Mouse (Mus musculus) MEL-GATA-1-ER (cell line): ENCODE measurements around the gene Pim3.

Experiments
- DNase-seq: peaks from one replicate; pipeline ENCODE4 v3.0.0-alpha.2; 2012; ENCODE audit warnings: low read depth; ENCODE audit errors: extremely low read depth

The Pim3 gene

GRCm38 (mm10) chr15:88858141-88858541 lies 3.8 kb upstream of the Pim3 start:
- DNase-seq, result no peak

GRCm38 (mm10) chr15:88858707-88859106 lies 3.3 kb upstream of the Pim3 start:
- no peak for DNase-seq

- DNase-seq, result no peak
These were observed 2.6 kb upstream of the Pim3 start for GRCm38 (mm10) chr15:88859206-88859970.

GRCm38 (mm10) chr15:88860781-88861180 lies 1.2 kb upstream of the Pim3 start:
- DNase-seq, result no peak

GRCm38 (mm10) chr15:88862881-88863694 lies 1.1 kb downstream of the Pim3 start:
- peak; percentile 11 for DNase-seq

GRCm38 (mm10) chr15:88863695-88864231 lies 1.8 kb downstream of the Pim3 start:
- DNase-seq, result peak; percentile 78

- DNase-seq, result no peak
These were observed 2.5 kb downstream of the Pim3 start for GRCm38 (mm10) chr15:88864270-88865030.

GRCm38 (mm10) chr15:88865061-88865460 lies 3.1 kb downstream of the Pim3 start:
- no peak for DNase-seq

- DNase-seq, result no peak
These were observed 4.1 kb downstream of the Pim3 start for GRCm38 (mm10) chr15:88865888-88866695.

GRCm38 (mm10) chr15:88866934-88867356 lies 5.0 kb downstream of the Pim3 start:
- DNase-seq, result no peak

GRCm38 (mm10) chr15:88867368-88868023 lies 5.5 kb downstream of the Pim3 start:
- no peak for DNase-seq

GRCm38 (mm10) chr15:88868024-88868742 lies 6.2 kb downstream of the Pim3 start:
- DNase-seq, result no peak

- no peak for DNase-seq
These were observed 8.6 kb downstream of the Pim3 start for GRCm38 (mm10) chr15:88870418-88871185.

- no peak for DNase-seq
These were observed 12.1 kb downstream of the Pim3 start for GRCm38 (mm10) chr15:88874061-88874460.

GRCm38 (mm10) chr15:88874477-88874876 lies 12.5 kb downstream of the Pim3 start:
- DNase-seq, result no peak

- no peak for DNase-seq
These were observed 13.7 kb downstream of the Pim3 start for GRCm38 (mm10) chr15:88875625-88876081.

- DNase-seq, result peak; percentile 35
These were observed 14.4 kb downstream of the Pim3 start for GRCm38 (mm10) chr15:88876155-88877020.

- no peak for DNase-seq
These were observed 15.0 kb downstream of the Pim3 start for GRCm38 (mm10) chr15:88877021-88877400.
